Mouse (Mus musculus) hindbrain, embryonic 10.5 days (tissue): Measurements from ENCODE around the gene Celf3. TPM values are rescaled to one million over a fixed set of nuclear protein-coding genes. Genes with fewer than 3 reads are reported as not detected.
A peak's percentile ranks its signal among the peaks of the same experiment; 100 is the strongest.

Source experiments
- DNase-seq: peaks from one replicate; pipeline ENCODE4 v3.0.0-alpha.2; 2017; ENCODE audit warnings: low spot score
- H3K27ac ChIP-seq: fragments of 300-500 bp; sonication (generic); 2 replicates; pipeline ENCODE4 v1.5.1; 2016; ENCODE audit warnings: mild to moderate bottlenecking, moderate library complexity
- H3K27me3 ChIP-seq: fragments of 300-500 bp; sonication (generic); 2 replicates; pipeline ENCODE4 v1.6.1; 2016; ENCODE audit warnings: mild to moderate bottlenecking; ENCODE audit not compliant: poor library complexity, insufficient read depth, severe bottlenecking
- H3K36me3 ChIP-seq: fragments of 300-500 bp; sonication (generic); 2 replicates; pipeline ENCODE4 v1.6.1; 2016; ENCODE audit warnings: mild to moderate bottlenecking, moderate library complexity
- H3K4me1 ChIP-seq: fragments of 300-500 bp; sonication (generic); replicated peaks from 2 replicates; pipeline ENCODE4 v1.6.1; 2016; ENCODE audit warnings: mild to moderate bottlenecking
- H3K4me3 ChIP-seq: fragments of 300-500 bp; sonication (generic); 2 replicates; pipeline ENCODE4 v1.5.1; 2016; ENCODE audit warnings: mild to moderate bottlenecking, moderate library complexity
- H3K9me3 ChIP-seq: fragments of 300-500 bp; sonication (generic); 2 replicates; pipeline ENCODE4 v1.6.1; 2016; ENCODE audit warnings: mild to moderate bottlenecking, moderate library complexity
- WGBS: fragments of 180-500 bp; shearing (Covaris S2); methylation state at CpG from one replicate; pipeline ENCODE4 v1.1.7; 2016; 5-methylcytosine and 5-hydroxymethylcytosine counted together
- polyA plus RNA-seq: library from polyadenylated mRNA; unstranded; fragments of >200 nt; fragmentation: Nextera tagmentation; extraction: Ambion mirVana; gene quantifications from 2 replicates; pipeline ENCODE4 v1.2.1, GENCODE M21; 2016

The Celf3 gene
- polyA plus RNA-seq, 1 experiment from 2014 or later: 136 TPM

DNA sequence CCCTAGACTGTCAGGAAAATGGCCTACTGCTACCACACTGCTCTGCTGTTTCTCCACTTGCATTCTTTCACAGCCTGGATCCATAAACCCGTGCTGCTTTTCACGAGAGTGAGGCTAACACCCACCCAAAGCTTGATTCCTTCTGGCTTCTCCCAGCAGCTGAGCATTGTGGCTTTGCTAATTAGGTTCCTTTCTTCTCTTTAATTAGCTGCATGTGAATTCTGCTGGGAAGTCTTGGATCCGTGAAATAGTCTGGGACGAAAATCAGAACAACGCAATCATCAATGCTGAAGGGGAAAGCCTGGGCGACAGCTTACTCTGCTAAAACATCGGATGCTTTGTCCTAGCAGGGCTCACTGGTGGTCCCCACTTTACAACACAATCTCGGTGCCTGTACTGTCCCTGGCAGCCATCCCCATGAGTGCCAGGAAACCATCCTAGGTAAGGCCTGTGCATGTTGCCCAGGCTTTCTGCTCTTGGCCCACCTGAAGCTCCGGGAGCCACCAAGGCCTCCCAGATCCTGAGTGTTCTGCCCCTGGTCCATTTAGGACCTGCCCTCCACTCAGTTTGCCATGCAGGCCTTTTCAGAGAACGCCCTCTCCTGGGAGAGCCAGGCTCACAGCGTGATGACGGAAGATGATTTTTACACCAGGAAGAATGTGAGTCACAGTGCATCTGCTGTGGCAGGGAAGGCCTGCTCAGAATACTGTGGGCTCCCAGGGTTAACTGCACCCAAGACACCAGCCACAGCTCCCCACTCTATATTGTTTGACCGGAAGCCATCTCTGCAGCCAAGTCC, 12.3 kb upstream of the Celf3 start:
- Histone ChIP-seq H3K36me3 (no peaks in the 10 kb centered on the region), H3K4me3 (no peak overlapping the region), H3K4me1 (peaks cover 26% of the 10 kb centered on the region), H3K27me3 (no peaks in the 10 kb centered on the region), H3K27ac (peak overlapping the region; percentile 70), H3K9me3 (no peaks in the 10 kb centered on the region)
- WGBS: 61% methylated on average over 13 of the region's 13 CpGs
- no peak for DNase-seq

DNA sequence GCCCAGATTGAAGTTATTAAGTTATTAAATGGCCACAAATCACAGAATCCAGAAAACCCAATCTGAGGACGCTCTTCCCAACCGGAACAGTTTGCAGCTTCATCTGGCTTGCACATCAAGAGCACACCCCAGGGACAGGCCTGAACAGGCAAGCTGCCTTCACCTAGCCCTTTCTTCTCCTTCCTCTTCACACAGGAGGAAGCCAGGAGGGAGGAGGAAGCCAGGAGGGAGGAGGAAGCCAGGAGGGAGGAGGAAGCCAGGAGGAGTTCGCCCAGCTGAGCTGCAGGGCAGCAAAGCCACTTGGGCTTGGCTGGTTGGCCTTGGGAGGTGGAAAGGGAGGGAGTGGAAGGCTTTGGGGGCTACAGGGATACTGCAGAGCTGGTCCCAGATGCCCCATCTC, 9.2 kb upstream of the Celf3 start:
- 59% methylated on average over 3 of the region's 3 CpGs for WGBS
- no peak for DNase-seq
- Histone ChIP-seq H3K36me3 (no peaks in the 10 kb centered on the region), H3K4me3 (no peak overlapping the region), H3K4me1 (peaks cover 40% of the 10 kb centered on the region), H3K27ac (no peak overlapping the region), H3K9me3 (no peaks in the 10 kb centered on the region), H3K27me3 (no peaks in the 10 kb centered on the region)

DNA sequence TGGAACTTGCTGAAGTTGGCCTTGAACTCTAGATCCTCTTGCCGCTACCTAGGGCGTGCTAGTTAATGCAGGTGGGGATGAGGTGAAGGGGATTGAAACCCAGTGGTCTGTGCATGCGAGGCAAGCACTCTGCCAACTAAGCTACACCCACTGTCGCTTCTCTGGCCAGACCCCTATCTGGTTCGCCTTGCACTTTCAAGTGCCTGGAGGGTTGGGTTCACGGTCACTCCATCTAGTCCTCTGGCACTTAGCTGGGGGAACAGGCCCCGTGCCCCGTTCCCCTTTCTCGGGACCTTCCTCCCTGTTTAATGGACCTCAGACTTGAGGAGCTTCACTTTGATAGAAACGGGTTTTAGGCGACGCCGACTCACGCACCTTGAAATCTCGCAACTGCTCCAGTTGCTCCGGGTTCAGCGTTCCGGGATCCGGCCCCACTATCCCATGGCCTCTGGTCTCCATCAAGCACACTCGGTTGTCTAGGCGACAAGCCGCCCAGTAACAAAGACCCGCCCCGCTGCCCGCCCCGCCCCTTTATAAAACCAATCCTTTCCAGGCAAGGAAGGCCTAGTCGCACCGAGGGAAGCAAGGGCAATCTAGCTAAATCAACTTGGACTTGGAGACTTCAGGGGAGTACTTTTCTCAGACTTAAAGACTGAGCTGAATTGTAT, 5.5 kb upstream of the Celf3 start:
- WGBS: 10% methylated on average over 28 of the region's 28 CpGs
- Histone ChIP-seq H3K36me3 (no peaks in the 10 kb centered on the region), H3K4me1 (peaks cover 40% of the 10 kb centered on the region), H3K27ac (peak overlapping the region; percentile 75), H3K27me3 (no peaks in the 10 kb centered on the region), H3K4me3 (peak overlapping the region; percentile 47), H3K9me3 (no peaks in the 10 kb centered on the region)
- DNase-seq: peak; percentile 84

DNA sequence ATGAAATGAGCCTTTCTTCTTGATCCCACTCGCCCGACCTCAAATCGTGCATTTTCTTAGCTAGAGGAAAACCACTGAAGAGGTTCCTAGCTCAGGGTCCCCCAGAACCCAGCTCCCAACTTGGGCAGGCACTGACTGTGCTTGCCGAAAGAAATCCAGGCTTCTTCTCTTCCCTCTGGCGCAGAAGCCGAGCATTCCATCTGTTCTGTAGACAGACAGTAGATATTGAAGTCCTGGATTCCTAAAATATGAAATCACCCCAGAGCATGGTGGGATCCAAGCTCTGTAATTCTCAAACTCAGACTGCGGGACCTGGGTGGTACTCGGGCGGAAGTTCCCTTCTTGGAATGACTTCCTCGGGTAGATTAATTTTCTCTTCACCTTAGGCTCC, 5.0 kb upstream of the Celf3 start:
- Histone ChIP-seq H3K9me3 (no peaks in the 10 kb centered on the region), H3K27ac (peak overlapping the region; percentile 75), H3K4me3 (0 out of 2 replicates have a peak overlapping the region, but pooled peaks have one; percentile 47), H3K36me3 (no peaks in the 10 kb centered on the region), H3K4me1 (peaks cover 45% of the 10 kb centered on the region), H3K27me3 (no peaks in the 10 kb centered on the region; the same call in 1 of the 2 replicates)
- no peak for DNase-seq
- 55% methylated on average over 10 of the region's 10 CpGs for WGBS

DNA sequence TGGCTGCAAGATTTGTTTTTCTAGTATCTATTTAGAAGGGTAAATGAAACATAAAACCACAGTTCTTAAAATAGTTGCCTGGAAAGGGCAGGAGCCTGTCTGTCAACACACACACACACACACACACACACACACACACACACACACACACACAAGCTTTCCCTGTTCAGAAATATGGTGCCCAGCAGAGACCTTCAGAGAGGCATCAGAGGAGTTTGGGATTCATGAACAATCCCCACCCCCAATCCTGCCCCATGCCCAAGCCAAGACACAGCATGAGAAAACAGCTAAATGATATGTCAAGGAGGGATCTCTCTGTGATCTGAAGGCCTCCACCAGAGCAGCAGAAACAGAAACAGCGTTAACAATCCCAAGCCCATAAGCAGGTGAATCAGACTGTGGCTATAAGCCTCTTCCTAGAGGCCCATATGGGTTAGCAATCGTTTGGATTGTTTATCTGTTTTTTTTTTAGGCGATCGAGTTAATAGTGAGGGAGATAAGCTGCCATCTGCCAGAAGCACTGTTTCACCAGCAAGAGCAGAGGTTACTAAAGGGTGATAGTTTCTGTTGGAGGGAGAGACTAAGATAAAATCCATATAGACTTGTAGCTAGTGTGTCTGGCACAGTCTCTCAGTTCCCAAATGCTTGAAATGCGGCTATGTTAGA, 4.4 kb upstream of the Celf3 start:
- peaks cover 4% of the 10 kb centered on the region; the same call in 1 of the 2 replicates for H3K27me3 ChIP-seq
- WGBS: 87% methylated on average over 5 of the region's 5 CpGs
- no peaks in the 10 kb centered on the region for H3K9me3 ChIP-seq
- H3K4me1 ChIP-seq: peaks cover 51% of the 10 kb centered on the region
- H3K27ac ChIP-seq: no peak overlapping the region
- no peak overlapping the region for H3K4me3 ChIP-seq
- no peak for DNase-seq
- no peaks in the 10 kb centered on the region for H3K36me3 ChIP-seq

DNA sequence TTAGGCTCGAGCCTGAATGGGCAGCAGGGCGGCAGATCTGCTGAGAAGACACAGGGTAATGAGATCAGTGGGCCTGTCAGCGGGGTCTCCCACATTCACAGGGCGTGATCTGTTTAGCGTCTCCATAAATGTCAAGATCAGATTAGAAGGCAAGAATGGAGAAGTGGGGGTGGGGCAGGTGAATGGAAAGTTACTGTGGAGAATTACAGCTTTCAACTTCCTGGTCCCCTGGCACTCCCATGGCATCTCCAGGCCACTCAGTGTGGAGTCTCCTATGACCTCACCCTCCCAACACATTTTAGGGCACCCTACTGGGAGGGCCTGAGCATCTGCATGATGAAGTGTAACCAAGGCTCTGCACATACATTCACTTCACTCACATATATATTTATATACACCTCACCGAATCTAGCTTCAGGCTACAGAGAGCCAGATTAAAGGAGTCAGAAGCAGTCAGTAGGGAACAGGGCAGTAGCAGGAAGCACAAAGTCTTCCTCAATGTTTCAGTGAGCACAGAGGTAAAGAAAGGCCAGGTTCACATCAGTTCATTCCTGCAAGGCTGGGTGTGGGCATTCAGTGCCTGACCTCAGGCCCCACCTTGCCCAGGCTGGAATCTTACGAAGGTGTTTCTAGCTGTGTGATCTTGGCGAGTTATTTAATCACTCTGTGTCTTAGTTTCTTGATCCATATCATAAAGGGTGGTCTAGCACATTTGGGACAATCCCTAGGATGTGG, 1.6 kb upstream of the Celf3 start:
- Histone ChIP-seq H3K9me3 (no peaks in the 10 kb centered on the region), H3K27ac (no peak overlapping the region), H3K4me3 (no peak overlapping the region), H3K36me3 (0 out of 2 replicates have a peak, but pooled peaks cover 3% of the 10 kb centered on the region), H3K4me1 (peaks cover 79% of the 10 kb centered on the region), H3K27me3 (peaks cover 30% of the 10 kb centered on the region)
- WGBS: 75% methylated on average over 8 of the region's 8 CpGs
- no peak for DNase-seq

DNA sequence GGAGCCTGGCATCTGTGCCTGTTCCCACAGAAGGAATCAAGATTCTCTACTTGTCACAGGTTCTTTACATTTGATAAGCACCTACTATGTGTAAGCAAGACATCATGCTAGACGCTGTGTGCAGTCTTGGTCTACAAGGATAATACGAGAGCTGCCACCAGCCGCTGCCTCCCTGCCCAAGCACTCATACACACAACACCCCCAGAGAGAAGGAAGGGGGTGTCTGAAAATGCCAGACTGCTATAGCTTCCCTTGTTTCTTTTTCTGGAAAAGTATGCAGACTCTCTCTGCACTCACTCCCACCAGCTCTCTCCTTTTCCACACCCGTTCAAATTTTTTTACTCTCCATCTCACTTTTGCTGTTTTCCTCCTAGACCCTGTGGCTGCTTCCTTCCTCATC, 651 bp upstream of the Celf3 start:
- H3K36me3 ChIP-seq: 0 out of 2 replicates have a peak, but pooled peaks cover 5% of the 10 kb centered on the region
- DNase-seq: no peak
- H3K9me3 ChIP-seq: no peaks in the 10 kb centered on the region
- 44% methylated on average over 4 of the region's 4 CpGs for WGBS
- peak overlapping the region; percentile 59 for H3K4me3 ChIP-seq
- H3K27me3 ChIP-seq: peaks cover 30% of the 10 kb centered on the region
- H3K4me1 ChIP-seq: peaks cover 84% of the 10 kb centered on the region
- H3K27ac ChIP-seq: peak overlapping the region; percentile 92

DNA sequence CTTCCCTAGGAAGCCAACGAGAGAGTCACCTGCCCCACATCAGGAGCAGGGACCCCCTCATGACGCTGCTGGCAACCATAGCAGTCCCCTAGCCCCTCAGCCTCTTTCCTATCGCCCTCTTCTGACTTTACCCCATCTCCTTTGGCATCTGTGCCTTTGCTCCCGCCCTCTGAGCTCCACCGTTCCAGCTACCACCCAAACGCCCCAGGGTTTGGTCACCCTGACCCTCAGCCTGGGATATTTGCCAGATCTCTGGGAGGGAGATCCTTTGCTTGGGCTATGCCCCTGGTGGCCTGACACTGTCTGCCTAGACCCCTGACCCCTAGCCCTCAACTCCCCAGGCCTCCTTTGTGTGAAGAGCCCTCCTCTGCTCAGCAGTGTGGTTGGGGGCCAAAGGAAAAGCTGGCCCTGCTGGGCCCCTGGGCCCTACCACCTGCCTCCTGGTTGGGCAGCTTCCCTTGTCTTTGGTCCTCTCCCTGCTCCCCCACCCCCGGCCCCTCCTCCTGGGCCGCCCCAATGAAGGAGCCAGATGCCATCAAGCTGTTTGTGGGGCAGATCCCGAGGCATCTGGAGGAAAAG, 585 bp downstream of the Celf3 start:
- no peaks in the 10 kb centered on the region for H3K9me3 ChIP-seq
- peaks cover 30% of the 10 kb centered on the region for H3K27me3 ChIP-seq
- 7% methylated on average over 9 of the region's 9 CpGs for WGBS
- H3K36me3 ChIP-seq: 0 out of 2 replicates have a peak, but pooled peaks cover 5% of the 10 kb centered on the region
- peaks cover 84% of the 10 kb centered on the region for H3K4me1 ChIP-seq
- peak; percentile 55 for DNase-seq
- peak overlapping the region; percentile 92 for H3K27ac ChIP-seq
- peak overlapping the region; percentile 59 for H3K4me3 ChIP-seq

DNA sequence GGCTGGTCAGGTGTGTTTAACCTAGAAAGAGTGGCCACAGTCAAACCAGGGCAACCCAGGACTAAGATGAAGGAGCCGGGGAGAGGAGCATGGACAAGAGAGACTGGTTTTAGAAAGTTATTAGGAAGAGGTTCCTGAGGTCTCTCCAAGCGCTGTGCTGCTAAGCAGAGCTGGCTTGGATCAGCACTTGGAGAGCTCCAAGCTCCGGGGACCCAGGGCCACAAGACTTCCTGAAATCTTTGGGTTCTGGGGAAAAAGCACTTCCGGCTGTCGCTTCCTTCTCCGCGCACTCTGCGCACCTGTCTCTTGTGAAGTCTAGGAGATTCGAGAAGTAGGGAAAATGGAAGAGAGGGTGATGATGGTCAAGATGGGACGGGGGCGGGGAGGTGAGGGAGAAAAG, 1.5 kb downstream of the Celf3 start:
- Histone ChIP-seq H3K4me1 (peaks cover 85% of the 10 kb centered on the region), H3K36me3 (0 out of 2 replicates have a peak, but pooled peaks cover 5% of the 10 kb centered on the region), H3K4me3 (peak overlapping the region; percentile 59), H3K27ac (peak overlapping the region; percentile 92), H3K9me3 (no peaks in the 10 kb centered on the region), H3K27me3 (peaks cover 30% of the 10 kb centered on the region)
- WGBS: 7% methylated on average over 11 of the region's 11 CpGs
- DNase-seq: peak; percentile 48

DNA sequence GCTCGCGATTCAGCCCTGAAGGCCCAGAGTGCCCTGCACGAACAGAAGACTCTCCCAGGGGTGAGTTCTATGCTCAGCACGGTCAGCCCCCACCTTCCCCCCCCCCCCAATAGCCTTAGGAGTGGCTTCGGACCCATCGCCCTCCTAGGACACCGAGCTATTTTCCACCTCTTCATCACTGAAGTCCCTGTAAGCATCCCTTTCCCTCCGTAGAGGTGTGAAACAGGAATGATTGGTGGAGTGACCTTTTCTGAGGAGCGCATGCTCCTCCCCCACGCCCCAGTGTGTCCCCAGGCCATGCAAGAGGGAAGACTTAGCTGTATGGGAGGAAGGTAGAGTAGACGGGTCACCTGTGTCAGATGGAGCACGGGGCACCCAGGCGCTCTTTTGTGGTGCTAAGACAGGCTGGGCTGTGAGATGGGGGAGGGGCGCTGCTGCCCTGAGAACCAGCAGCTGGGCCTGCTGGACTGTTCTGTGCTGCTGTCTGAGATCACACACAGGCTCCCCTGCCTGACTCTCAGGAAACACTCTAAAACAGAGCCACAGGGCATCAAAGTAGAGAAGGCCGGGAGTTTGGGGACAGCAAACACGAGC, 2.3 kb downstream of the Celf3 start, which contains the start of gene Riiad1:
TSS of gene Riiad1 (minus strand) at position 51 of the 594 bp plus-strand sequence.
- DNase-seq: peak; percentile 40
- Histone ChIP-seq H3K4me3 (peak within 1 kb of the TSS; percentile 59), H3K27ac (peak within 1 kb of the TSS; percentile 92), H3K27me3 (peaks cover 30% of the 10 kb centered on the region), H3K4me1 (peaks cover 94% of the 10 kb centered on the region), H3K9me3 (no peaks in the 10 kb centered on the region), H3K36me3 (peaks cover 11% of the 10 kb centered on the region; the same call in 1 of the 2 replicates)
- 7% methylated on average over 16 of the region's 16 CpGs for WGBS

DNA sequence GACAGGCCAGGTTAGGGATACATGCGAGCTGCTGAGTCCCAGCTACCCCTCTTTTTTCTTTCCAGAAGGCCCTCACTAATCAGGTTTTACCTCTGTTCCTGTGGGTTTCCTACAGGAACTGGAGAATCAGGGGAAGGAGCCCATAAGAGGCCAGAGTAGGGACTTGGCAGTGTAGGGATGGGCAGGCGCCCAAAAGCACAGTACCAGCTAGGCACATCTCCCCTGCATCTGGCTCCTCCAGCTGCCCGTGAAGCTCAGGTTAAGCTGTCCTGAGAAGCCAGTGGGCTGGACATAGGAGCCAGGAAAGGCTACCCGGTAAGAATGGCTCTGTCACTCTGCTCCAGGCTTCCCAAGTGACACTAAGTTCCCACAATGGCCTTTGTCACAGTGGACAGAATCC, 3.3 kb downstream of the Celf3 start:
- H3K9me3 ChIP-seq: no peaks in the 10 kb centered on the region
- H3K36me3 ChIP-seq: peaks cover 19% of the 10 kb centered on the region
- no peak overlapping the region; the same call in 1 of the 2 replicates for H3K4me3 ChIP-seq
- no peak for DNase-seq
- 0 out of 2 replicates have a peak overlapping the region, but pooled peaks have one; percentile 2 for H3K27ac ChIP-seq
- H3K4me1 ChIP-seq: peaks cover 98% of the 10 kb centered on the region
- 73% methylated on average over 4 of the region's 4 CpGs for WGBS
- H3K27me3 ChIP-seq: peaks cover 30% of the 10 kb centered on the region
